In genomic region chr1:97918495-97918894, GRCm38 (mm10) we compare ENCODE assay signal across 9 mouse cellular contexts.
A peak's percentile ranks its signal among the peaks of the same experiment; 100 is the strongest.
DNase-seq lines count a peak whose midpoint lies in the region; ATAC-seq lines count a peak whose summit lies in the region.
"Had no signal": no experiment of that assay in that cellular context is flagged by ENCODE, and none has a peak within 500 bp of the region (broad histone marks: within the 10 kb centered on the region; RNA-seq: fewer than 3 reads in every experiment).

No protein-coding gene starts in this region.

- no peak overlapping the region for H3K4me2 ChIP-seq in hindbrain, embryonic 16.5 days (ENCODE audit: low read length)
- no peak overlapping the region for H3K4me2 ChIP-seq in hindbrain, embryonic 12.5 days (replicated peaks)
- no peak overlapping the region for H3K4me2 ChIP-seq in midbrain, embryonic 16.5 days (ENCODE audit: low read length)
- H3K4me2 ChIP-seq: neural tube, embryonic 12.5 days had no signal

- H3K9ac ChIP-seq in hindbrain, embryonic 16.5 days (ENCODE audit: low read depth, low read length): no peak overlapping the region
- H3K9ac ChIP-seq in hindbrain, embryonic 12.5 days: no peak overlapping the region
- no peak overlapping the region for H3K9ac ChIP-seq in midbrain, embryonic 16.5 days (ENCODE audit: low read depth, low read length)
- H3K9ac ChIP-seq: neural tube, embryonic 12.5 days had no signal

- no peak overlapping the region for H3K27ac ChIP-seq in hindbrain, embryonic 16.5 days (ENCODE audit: low read depth, low read length)
- H3K27ac ChIP-seq in hindbrain, embryonic 12.5 days: no peak overlapping the region
- H3K27ac ChIP-seq in midbrain, embryonic 16.5 days (ENCODE audit: low read length): peak overlapping the region; percentile 37; the same call in 1 of the 2 replicates
- H3K27ac ChIP-seq: neural tube, embryonic 12.5 days had no signal

- peak; percentile 48; the same call in 1 of the 2 replicates for ATAC-seq in hindbrain, embryonic 16.5 days
- ATAC-seq in hindbrain, embryonic 12.5 days (ENCODE audit: low FRiP score): no peak
- ATAC-seq in midbrain, embryonic 16.5 days: no peak

- 80% methylated on average over 8 of the region's 8 CpGs for WGBS in hindbrain, embryonic 16.5 days
- 64% methylated on average over 8 of the region's 8 CpGs for WGBS in hindbrain, embryonic 12.5 days
- 83% methylated on average over 8 of the region's 8 CpGs for WGBS in midbrain, embryonic 16.5 days

- no peak overlapping the region for H3K4me3 ChIP-seq in hindbrain, embryonic 16.5 days (ENCODE audit: low read length)
- H3K4me3 ChIP-seq in hindbrain, embryonic 12.5 days: no peak overlapping the region
- H3K4me3 ChIP-seq in midbrain, embryonic 16.5 days (ENCODE audit: low read depth, low read length): no peak overlapping the region
- H3K4me3 ChIP-seq: neural tube, embryonic 12.5 days had no signal

- peak; percentile 18 to 54 for DNase-seq in heart, adult 9 months (ENCODE audit: low spot score in 2 of 2)
- DNase-seq in kidney, postnatal 4 days: peak; percentile 20 to 47
- DNase-seq in cerebellum, adult 9-11 months: no peak
- DNase-seq in cerebellum, adult 8-10 months: no peak
- no peak for DNase-seq in layer of hippocampus, adult 8-10 months (ENCODE audit: low spot score in 2 of 2)

- H3K36me3 ChIP-seq in hindbrain, embryonic 16.5 days (ENCODE audit: control insufficient read depth, insufficient read depth, low read length): no peaks in the 10 kb centered on the region
- H3K36me3 ChIP-seq in hindbrain, embryonic 12.5 days: no peaks in the 10 kb centered on the region
- H3K36me3 ChIP-seq in midbrain, embryonic 16.5 days (ENCODE audit: control insufficient read depth, insufficient read depth, low read length): no peaks in the 10 kb centered on the region
- H3K36me3 ChIP-seq: neural tube, embryonic 12.5 days had no signal

- no peaks in the 10 kb centered on the region for H3K4me1 ChIP-seq in hindbrain, embryonic 16.5 days (ENCODE audit: control insufficient read depth, insufficient read depth, low read depth, low read length)
- H3K4me1 ChIP-seq in hindbrain, embryonic 12.5 days: 0 out of 2 replicates have a peak, but pooled peaks cover 3% of the 10 kb centered on the region
- H3K4me1 ChIP-seq in midbrain, embryonic 16.5 days (ENCODE audit: control insufficient read depth, insufficient read depth, low read length): peaks cover 16% of the 10 kb centered on the region

- H3K9me3 ChIP-seq in hindbrain, embryonic 16.5 days (ENCODE audit: control insufficient read depth, low read length): no peaks in the 10 kb centered on the region
- H3K9me3 ChIP-seq in hindbrain, embryonic 12.5 days (replicated peaks): no peaks in the 10 kb centered on the region
- no peaks in the 10 kb centered on the region for H3K9me3 ChIP-seq in midbrain, embryonic 16.5 days (replicated peaks; ENCODE audit: control insufficient read depth, low read length, poor library complexity, severe bottlenecking)
- H3K9me3 ChIP-seq: neural tube, embryonic 12.5 days had no signal

- H3K27me3 ChIP-seq in hindbrain, embryonic 16.5 days (replicated peaks; ENCODE audit: control insufficient read depth, insufficient read depth, low read length): no peaks in the 10 kb centered on the region
- H3K27me3 ChIP-seq in hindbrain, embryonic 12.5 days: no peaks in the 10 kb centered on the region
- no peaks in the 10 kb centered on the region for H3K27me3 ChIP-seq in midbrain, embryonic 16.5 days (ENCODE audit: control insufficient read depth, insufficient read depth, low read depth, low read length)
- H3K27me3 ChIP-seq: neural tube, embryonic 12.5 days had no signal

Comparison
In these comparisons a context has a peak if more than half of its experiments do, and no peak if none do; other contexts are left out.
1. DNase-seq: peak in heart, adult 9 months (2 of 2) and kidney, postnatal 4 days (2 of 2); none in cerebellum, adult 9-11 months (single experiment), cerebellum, adult 8-10 months (single experiment) and layer of hippocampus, adult 8-10 months (0 of 2).